Mouse (Mus musculus) cerebellum, adult 9-10 months (tissue): ENCODE results near the gene Rrp36.
A peak's percentile ranks its signal among the peaks of the same experiment; 100 is the strongest.

Source experiments
- DNase-seq: peaks from one replicate; pipeline ENCODE4 v3.0.0; 2022

Gene Rrp36

DNA sequence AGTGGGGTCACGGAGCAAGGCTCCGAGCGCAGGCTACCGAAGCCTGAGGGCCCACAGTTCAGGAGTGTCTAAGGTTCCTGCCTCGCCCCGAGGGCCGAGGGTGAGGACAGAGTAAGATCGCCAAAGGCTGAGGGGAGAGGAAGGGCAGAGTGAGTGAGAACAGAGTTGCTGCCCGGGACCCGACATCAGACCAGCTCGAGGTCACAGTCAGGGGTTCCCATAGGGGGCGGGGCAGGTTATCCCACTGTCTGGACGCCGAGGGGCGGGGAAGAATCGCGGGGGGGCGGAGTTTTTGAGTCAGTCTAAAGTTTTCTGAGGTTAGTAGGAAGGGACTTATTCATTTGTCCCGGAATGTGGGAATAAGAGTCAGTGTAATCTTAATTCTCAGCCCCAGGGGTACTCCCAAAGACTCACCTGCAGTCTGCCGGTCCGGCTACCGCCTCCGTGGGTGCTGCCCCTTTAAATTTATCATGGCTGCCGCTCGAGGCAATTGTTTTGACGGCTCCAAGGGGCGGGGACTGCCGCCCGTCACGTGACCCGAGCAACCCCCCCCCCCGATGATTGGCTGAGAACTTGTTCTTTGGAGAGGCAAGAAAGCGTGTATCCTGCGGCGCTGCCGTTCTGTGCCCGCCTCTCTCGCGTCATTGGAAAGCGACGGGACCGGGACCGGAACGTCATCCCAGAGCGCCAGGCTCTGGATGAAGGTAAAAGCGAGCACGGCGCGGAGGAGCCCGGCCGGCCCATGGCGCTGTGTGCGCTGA lies 28.4 kb downstream of the Rrp36 start, which contains the start of the genes Klc4 and Mrpl2:
Gene Klc4 (minus strand): TSS at position 462 of the 761 bp plus-strand sequence.
Gene Mrpl2 (plus strand): TSS at position 669 of the 761 bp plus-strand sequence.
- DNase-seq: peak; percentile 99

DNA sequence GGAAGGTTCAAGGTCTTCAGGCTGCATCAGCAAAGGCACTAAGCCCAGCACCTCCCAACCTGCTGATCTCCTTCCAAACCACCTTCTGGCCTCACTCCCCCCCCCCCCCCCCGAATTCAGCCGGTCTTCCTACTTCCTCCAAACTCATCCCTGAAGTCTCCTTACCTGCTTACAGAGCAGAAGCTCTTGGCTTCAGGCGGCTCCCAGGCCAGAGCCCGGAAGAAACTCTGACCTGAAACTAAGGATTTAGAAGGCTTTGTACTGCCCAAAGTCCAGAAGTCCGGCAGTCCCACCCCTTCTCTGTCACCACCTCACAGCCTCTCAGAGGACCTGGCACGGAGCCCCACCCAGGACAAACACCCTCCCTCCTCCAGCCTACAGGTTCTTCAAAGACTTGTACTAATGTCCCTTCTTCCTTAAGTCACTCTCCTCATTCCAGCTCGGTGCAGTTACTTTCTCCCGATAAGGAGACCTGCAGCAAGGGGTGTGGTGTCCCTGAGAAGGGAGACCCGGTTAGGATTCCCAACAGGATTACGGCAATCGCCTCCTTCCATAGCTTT lies 29.2 kb downstream of the Rrp36 start:
- DNase-seq: peak; percentile 80

DNA sequence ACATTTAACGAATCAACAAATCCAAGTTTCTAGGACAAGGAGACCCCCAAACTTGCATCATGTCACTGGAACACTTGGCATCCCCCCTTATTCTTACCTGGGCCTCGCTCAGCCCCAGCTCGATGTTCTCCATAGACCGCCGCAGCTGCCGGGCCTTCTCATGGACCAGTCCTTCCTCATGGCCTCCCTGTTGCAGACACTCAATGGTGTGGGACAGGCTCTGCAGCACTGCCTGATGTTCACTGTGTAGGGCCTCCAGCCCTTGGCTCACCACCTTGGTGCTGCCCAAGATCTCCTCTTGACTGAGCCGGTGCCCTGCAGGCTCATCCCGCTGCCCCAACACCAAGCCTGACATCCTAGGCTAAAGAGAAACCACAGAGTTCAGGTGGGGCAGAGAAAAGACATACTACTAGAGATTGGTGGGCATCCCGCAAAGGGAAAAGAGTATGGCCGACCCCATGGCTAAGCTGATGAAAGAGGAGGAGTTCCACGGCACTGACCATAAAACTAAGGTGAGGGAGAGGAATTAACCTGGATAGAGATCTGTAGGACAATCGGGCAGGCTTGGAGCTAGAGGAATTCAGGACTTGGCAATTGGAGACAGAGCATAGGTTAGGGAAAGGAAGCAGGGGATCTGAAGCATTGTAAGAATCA lies 29.9 kb downstream of the Rrp36 start:
- DNase-seq: no peak

DNA sequence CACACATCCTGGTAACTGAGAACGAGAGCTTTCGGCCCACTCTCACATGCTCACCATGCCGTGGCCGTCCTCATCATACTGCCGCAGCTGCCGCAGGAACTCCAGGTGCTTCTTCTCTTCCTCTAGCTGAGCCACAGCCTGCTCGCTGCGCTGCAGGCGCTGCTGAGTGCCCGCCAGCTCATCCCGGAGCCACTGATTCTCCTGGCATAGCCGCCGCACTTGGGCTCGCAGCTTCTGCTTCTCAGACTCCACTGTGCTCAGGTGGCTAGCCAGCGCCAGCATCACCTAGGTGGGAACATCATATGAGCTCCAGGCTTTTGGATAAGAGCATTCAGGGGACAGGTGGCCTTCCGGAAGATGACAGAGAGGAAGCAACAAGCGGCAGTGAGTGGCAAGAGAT lies 32.1 kb downstream of the Rrp36 start:
- peak; percentile 42 for DNase-seq

DNA sequence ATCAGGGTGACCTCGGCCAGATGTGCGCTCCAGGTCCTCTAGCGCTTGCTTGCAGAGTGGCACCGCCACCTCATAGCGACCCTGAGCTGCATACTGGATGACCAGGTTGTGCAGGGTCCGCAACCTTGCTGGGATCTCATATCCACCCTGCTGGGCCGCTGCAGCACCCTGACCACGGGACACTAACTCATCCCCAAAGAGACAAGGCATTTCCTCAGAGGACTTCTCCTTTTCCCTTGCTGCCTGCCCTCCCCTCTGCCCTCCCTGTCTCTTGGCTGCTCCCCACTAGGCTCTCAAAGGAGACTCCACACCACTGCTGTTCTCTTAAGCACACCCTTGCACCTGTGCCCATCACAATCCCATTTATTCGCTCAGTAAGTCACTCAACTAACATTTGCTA lies 34.2 kb downstream of the Rrp36 start:
- no peak for DNase-seq

DNA sequence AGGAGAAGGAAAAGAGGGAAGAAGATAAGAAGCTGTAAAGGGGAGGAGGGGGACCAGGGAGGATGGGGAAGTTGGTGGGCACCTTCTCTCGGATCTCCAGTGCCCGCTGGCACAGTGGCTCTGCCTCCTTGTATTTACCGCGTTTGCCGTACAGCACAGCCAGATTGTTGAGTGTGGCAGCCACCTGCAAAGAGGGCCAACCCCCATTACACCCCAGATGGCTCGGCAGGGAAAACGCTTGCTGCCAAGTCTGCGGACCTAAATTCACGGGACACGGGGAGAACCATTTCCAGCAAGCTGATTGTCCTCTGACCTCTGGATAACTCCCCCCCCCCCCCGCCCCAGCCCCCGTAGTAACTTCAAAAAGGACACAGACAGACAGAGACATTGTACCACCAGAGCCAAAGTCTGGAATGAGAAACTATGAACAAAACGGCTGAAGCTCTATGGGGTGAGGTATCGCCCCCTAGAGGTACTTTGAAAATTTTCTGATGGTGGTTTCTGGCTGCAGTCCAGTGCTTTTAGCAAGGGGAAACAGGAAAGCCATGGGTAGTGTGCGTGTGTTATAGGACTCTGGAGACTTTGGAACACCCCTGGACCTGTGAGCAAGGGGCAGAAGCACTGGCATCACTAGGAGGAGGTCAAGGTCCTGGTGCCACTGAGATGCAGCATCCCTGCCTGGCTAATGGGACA lies 37.2 kb downstream of the Rrp36 start:
- peak; percentile 89 for DNase-seq

DNA sequence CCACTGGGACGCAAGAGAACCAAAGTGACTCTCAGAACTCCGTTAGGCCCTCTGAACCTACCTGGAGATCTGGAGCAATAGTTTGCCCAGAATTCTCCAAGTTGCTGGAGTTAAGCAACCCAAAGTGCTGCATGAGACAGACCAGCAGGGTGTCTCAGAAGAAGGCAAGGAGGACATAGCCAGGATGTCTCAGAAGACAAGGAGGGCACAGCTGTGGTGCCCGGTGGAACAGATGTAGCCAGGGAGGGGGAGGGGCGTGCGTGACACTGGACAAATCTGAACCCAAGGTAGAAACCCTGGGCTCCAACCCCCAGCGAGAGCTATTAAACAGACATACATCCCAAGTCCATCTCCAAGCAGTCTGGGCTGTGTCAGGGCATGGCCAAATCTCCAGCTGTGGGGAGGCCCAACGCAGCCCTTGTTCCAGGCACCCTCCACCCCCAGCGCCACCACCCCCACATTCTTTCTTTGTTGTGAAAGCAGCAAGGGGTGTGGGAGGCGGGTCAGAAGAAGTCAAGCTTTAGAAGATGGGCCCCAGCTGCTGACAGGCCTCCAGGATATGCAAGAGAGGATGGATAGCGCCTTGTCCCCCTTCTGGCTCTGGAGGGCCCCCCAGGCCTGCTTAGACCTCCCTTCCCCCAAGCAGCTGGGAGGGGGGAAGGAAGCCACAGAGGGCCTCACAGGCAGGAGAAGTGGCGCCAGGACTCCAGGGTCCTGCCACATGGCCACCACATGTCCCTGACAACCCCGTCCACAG lies 44.3 kb downstream of the Rrp36 start:
- DNase-seq: no peak

DNA sequence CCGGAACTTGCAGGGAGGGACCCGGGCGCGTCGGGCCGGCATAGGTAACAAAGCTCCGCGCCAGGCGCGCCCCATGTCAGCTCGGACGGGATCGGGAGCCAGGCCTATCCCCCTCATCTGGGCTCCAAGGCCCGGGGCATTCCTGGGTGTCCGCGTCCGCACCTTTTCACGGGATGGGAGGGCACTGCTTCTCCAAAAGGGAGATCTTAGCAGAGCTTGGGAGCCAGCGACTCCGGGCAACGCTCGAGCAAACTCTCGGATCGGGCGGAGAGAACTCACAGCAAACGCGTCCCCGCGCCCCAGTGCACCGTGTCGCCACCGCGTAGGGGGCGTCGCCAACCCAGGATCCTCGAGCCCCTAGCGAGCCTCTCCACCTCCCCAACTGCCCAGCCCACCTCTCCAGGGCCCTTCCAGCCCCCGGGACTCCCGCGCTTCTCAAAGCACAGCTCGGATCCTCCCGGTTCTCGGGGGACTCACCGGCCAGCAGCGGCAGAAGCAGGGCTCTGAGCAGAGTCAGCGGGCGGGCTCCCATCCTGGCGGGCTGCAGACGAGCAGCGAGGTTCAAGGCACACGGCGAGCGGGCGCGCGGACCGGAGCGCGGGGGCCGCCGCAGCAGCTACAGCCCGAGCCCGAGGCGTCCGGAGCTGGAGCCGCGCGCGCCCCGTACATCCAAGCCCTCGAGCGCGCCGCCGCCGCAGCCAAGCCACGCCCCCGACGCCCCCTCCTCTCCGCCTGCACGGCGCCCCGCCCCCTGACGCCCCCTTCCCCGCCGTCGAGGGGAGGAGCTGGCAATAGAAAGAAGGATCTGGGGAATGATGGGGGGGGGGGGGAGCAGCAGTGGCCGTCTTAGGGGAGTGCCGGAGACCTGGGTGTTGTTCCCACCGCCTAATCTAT lies 45.1 kb downstream of the Rrp36 start, which contains the start of gene Ptk7:
Gene Ptk7 (minus strand): TSS at position 714 of the 894 bp plus-strand sequence.
- DNase-seq: peak; percentile 43

DNA sequence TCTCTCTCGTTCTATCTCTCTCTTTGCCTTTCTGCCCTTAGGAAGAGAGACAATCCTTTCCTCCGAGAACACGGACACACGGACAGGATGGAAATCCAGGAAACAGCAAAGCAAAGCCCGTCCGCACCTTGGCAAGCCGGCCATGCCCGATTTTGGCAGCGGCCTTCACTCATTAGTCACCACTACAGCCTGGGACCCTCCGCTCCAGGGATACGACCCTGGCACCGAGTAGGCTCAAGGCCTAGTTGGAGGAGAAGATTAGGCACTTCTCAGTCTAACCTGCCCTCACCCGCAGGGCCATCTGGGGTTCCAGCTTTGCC lies 45.7 kb downstream of the Rrp36 start:
- DNase-seq: peak; percentile 44

DNA sequence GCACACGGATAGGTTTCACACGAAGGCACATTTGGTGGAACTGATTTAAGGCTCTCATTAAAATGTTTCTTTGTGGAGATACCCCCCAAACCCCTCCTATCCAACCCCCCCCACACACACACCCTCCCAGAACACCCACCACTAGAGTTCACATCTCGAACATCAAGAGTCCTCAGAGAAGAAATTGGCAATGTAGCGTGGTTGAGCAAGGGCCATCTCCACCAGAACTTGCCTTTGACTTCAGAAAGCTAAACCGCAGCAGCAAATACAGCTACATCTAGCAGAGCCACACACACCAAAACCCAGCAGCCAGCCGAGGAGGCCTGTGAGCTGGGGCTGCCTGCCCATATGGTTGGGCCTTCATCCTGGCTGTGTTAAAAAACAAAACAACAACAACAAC lies 46.7 kb downstream of the Rrp36 start:
- no peak for DNase-seq

DNA sequence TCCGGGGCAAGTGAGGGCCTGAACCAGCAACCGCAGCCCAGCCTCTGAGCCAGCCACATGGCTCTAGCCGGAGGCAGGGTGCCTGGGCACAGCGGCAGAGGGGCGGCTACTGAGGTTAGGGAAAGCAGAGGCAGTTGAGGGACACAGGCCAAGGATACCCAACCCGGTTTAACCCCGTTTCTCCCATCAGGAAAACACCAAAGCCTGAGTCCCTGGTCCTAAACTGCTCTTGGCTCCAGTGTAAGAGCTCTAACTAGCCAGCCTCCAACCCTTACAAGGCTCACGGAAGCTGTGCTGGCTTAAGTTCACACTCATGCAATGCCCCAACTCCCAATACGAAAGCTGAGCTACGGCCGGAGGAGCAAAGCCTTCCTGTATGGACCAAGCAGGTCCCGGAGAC lies 49.6 kb downstream of the Rrp36 start:
- no peak for DNase-seq

DNA sequence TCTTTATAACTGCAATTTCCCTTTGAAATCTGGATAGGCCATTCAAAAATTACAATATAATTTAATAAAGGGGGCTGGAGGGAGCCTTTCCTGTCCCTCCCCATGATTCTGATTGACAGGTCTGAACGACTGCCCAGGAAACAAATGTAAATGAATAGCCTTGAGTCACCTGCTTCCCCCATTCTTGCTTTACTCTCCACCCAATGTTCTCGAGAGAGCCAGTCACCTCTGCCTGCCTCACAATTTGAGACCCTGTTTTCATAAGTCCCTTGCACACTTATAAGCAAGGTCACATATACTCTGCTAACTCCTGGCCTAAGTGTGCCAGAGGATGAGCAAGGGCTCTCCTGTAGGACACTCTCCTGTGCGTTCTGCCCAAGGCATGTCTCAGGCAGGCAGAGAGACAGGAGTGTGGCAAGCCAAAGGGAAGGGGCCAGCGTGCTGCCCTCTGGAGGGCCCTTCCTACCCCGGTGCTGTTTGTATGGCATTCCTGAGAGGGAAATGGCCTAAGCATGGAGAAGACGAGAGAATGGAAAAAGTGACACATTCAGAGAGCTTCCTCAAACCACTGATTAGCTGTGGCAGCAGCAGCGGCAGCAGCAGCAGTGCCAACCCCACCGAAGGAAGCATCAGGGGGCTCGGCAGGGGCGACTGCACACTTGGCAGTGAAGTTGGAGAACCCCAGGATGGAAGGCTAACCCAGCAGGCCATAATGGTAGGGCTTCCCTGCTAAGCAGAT lies 50.2 kb downstream of the Rrp36 start:
- no peak for DNase-seq

DNA sequence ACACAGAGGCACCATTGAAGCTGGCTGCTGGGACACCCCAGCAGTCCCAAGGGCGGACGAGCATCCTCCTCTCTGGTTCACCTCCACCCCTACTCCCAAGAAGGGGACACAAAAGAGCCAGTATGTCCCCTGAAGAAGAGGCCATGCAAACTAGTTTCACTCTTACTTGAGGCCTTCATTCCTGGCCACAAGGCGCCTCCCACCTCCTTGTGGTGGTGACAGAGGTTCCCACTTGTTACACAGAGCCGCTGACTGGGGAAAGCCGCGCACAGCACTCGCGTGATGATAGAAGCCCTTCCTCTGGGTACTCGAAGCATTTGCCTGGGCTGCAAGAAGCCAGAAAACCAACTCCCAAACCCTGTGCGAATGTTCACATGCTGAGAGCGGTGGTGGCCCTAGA lies 51.9 kb downstream of the Rrp36 start:
- DNase-seq: no peak

DNA sequence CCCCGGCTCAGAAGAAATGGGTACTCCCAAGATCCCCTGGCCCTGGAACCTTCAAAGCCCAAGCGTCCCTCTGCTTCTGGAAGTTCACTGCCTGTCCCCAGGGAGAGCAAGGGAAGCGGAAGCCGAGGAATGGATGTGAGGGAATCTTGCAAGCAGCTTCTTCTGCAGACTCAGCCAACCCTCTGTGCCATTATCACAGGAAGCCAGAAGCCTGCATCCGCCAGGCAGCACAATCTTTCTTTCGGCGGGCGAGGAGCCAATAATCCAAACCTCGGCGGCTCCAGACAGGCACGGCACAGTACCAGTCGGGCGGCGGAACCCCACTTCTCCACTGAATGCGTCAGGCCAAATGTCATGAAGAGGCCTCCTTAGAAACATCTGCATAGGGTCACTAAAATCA lies 52.8 kb downstream of the Rrp36 start:
- peak; percentile 56 for DNase-seq

DNA sequence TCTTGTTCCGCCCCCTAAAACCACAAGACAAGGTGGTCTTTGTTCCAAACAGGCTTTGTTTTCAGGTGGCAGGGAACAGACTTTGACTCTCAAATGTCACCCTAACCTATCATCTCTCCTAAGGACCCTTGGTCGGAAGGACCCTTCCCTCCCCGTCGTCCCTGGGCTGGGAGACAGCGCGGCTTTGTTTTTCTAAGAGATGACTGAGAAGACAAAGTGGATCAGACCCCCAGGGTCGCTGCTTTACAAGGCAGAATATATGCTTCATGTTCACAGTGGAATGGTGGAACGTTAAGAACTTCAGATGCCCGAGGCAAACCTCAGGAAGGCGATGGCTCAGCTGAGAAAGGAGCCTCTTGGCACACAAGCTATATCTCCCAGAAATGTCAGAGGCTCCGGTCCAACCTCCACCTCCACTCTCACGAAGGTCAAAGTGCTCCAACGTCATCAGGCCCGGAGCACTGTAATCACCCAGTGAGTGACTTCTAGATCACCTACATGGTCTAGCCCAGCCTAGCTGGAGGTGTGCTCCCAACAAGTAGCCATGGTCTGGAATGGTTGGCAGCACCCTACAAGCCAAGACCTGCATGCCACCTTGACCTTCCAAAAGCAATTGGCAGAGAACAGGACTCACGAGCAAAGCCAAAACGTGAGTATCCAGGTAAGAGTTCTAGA lies 54.3 kb downstream of the Rrp36 start:
- no peak for DNase-seq

DNA sequence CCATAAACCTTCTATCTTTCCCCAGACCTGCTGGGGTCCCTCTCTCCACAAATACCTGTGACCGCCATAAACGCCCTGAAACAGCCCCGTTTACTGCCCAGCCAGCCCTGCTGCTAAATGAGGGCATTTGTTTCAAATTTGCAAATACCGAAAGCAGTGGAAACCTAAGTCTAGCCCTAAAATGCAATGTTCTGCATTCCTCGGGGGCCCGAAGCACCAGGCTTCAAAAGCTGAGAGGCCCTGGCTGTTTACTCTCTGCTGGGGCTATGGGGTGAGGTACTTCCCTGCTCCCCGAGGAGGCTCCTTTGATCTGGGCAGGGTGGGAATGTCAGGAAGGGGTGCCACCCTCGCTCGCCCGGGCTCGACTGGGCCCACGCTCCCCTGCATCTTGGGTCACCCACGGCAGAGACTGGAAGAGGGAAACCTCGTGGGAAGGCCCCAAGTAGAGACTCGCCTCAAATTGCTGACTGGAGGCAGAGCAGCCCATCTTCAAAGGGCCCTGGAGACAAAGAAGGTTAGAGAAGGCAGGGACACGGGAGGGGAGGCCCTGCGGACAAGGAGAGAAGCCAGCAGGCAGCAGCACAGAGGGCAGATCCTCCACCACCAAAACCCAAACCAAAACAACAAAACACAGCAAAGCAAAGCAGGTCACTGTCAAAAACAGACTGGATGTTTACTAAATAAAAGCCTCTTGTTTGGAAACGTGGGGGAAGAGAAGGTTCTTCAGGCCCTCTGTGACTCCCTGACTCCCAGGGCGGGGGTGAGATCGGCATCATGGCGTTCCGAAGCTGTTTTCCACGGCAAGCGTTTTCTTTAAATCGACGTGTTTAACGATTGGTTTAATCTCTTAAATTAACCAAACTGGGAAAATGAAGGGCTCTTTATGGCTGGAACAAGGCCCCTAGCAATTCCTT lies 55.1 kb downstream of the Rrp36 start:
- DNase-seq: no peak

DNA sequence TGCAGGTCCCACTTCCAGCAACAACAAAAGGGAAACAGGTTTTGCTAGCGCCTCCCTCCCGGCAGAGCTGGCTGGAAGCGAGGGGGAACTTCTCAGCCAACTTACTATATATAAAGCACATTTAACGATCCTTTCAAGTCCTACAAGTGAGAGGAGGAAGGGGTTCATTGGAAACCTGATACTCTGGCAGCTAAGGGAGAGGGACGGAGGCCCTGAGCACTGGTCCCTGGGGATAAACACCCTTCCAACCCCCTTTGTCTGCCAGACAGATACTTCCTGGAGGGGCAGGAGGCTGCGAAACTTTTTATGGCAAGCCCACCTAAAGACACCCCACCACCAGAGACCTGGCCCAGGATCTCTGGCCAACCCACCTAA lies 55.8 kb downstream of the Rrp36 start:
- DNase-seq: no peak

DNA sequence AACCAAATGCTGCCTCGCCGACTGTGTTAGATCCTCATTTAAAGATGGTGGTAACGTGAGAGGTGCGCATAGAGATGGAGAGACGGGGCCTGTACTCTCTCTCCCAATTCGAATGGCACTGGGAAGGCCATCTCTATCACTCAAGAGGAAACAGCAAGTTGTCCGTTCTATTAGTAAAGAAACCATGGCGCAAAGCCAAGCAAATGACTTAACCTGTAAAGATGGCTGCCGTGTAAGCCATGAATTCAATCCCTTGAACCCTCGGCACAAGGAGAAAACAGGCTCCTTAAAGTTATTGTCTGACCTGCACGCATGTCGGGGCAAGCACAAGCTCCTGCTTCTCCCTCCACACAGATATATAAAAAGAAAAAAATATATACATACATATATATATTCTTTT lies 56.4 kb downstream of the Rrp36 start:
- no peak for DNase-seq
